Mouse (Mus musculus): ENCODE results near the gene Kcnk1. TPM values are rescaled to one million over a fixed set of nuclear protein-coding genes. Genes with fewer than 3 reads are reported as not detected.

Gene Kcnk1
- polyA plus RNA-seq, 1 experiment, result 206 TPM

- H3K27ac ChIP-seq (ENCODE audit: insufficient read depth, low read length), result no peak overlapping the region
- DNase-seq, result peak; percentile 81 to 92
- H3K4me1 ChIP-seq (ENCODE audit: control insufficient read depth, insufficient read depth, low read length), result peaks cover 4% of the 10 kb centered on the region; the same call in 1 of the 2 replicates
- 13% methylated on average over 10 of the region's 10 CpGs for WGBS
- no peaks in the 10 kb centered on the region for H3K27me3 ChIP-seq (ENCODE audit: control insufficient read depth, insufficient read depth, low read length)
- no peak overlapping the region for H3K4me3 ChIP-seq (replicated peaks; ENCODE audit: insufficient read depth, low read depth, low read length)
- no peak for TF ChIP-seq POLR2A (IDR thresholded peaks at IDR 0.05; ENCODE audit: borderline replicate concordance, insufficient read depth, low read length)
- TF ChIP-seq CTCF (IDR thresholded peaks at IDR 0.05; ENCODE audit: borderline replicate concordance, insufficient read depth, low read depth, low read length), result peak; percentile 77
Observed at GRCm38 (mm10) chr8:126075400-126075799, 80.4 kb downstream of the Kcnk1 start.

Other genes starting within 250 kb of the Kcnk1 start
- gene Pcnx2, start 96.9 kb upstream of the Kcnk1 start, polyA plus RNA-seq (2012; rRNA removed), result 40.4 and 41.4 TPM in 2 replicates
- 1.1 TPM in 2 replicates for gene Map3k21, start 84.7 kb upstream of the Kcnk1 start, polyA plus RNA-seq (2012; rRNA removed)